Mouse (Mus musculus) lung, postnatal 10 days (tissue): ENCODE results near the gene Kank1.

Source experiments
- DNase-seq: peaks from one replicate; pipeline ENCODE4 v3.0.0; 2021

The Kank1 gene

DNA sequence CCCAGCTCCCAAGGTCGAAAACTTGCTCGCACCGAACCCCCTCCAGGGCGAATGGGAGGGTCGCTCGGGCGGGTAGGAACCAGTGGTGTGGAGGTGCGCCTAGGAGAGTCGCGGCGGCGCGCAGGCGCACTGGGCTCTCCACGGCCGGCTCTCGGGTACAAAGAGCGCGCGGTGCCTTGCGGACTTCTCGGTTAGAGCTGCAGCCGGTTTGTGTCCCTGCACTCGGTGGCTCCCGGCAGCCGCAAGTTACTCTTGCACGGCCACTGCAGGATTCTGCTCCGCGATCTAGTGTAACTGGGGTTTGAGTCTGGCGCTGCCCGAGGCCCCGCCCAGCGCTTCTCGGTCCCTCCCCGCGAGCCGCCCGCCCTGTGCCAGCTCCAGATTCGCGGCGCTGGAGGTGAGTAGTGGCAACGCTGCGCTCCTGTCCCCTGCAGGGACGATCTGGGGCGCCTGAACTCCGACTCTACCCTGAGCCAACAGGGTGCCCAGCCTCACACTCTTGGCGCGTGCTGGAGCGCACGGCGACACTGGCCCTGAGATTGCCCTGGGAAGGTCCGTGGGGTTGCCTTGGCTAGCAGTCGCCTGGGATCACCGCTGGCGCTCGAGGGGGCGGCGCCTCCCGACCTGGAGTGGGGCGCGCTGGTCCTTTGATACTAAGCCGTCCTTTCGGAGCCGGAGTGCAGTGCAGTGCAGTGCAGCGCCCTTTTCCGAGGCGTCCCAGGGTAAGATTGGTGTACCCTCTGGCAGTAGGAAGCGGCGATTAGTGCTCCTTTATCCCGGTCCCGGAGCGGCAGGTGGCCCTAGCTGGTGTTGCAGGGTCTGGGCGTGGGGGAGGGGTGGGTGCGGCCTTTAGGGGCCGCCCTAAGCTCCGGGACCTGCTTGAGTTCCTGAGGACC lies at the start of gene Kank1:
Kank1 (plus strand) TSS at position 380 of the 896 bp plus-strand sequence.
- DNase-seq, result peak; percentile 58

DNA sequence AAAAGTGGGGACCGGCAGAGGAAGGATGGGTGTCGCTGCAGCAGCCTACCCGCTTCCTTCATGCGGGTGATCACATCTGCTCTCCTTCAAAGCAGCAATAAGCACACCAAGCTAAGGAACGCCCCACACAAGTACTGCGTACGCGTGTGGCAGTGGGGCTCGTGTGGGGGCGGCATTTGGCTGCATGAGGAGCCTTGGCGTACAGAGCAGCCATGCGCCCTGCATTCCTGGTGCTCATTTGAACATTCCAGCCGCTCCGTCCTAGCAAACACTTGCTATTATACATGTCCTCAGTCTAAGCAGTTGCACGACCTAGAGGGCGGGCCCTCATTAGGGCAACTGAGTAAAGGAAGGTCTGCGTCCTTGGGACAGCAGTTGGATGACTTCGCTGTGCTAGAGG lies 49.1 kb upstream of the Kank1 start:
- peak; percentile 24 for DNase-seq

DNA sequence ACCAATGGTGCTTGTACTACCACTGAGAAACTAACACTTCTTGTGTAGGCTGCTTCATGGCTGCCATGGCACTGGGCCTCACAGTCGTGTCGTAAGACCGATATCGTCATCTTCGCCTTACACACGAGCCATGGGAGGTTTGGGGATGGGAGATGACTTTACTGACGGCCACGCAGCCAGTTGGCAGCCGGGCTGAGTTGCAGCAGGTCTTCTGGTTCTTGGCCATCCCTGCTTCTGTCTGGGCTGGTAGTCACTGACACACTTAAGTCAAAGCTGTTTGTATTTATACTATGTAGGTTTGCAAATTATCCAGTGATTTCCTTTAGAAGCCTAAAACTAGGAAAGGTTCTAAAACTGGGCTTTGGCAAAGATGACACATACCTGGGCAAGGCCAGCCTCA lies 43.0 kb upstream of the Kank1 start:
- no peak for DNase-seq

DNA sequence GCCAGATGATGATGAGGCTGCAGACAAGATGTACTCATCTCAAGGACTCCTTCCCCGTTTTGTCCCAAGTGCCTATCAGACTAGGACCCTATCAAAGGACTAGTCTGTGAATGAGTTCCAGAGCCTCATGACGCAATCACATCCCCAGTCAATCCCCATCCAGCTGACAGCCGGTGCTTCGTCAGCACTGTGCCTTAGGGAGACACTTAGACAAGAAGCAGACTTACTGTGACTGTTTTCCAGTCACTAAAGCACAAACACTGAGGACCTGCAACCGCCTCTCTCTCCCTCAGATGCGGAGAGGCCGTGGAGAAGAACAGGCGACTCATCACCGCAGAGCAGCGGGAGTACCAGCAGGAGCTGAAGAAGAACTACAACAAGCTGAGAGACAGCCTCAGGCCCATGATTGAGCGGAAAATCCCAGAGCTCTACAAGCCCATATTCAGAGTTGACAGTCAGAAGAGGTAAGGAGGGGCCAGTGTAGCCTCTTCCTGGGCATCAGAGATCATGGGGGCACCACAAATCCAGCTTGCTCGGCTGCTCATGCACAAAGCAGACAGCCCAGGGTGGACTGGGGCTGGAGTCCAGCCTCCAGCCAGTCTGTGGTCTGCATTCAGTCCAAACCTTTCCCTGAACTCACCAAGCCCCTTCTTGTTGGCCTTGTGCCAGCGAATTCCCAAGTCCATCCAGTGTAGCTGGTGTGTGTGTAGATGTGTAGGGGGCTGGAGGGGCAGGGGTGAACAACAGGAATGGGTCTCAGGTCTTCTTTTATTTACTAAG lies 36.5 kb upstream of the Kank1 start:
- DNase-seq, result no peak

DNA sequence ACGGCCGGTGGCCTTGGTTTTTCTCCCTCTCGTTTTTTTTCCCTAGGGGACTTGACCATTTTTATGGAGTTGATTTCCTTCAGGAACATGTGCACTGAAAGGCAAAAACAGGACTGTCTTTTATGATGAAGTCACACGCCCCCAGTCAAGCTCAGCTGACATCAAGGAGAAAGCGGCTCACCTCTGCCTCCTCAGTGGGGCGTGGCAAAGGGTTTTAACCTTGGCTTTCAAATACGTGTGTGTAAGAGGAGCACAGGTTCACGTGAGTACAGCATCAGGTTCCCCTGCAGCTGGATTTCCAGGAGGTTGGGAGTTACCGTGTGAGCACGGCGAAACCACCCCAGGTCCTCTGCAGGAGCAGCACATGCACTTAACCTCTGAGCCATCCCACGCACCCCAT lies 33.7 kb upstream of the Kank1 start:
- DNase-seq, result no peak

DNA sequence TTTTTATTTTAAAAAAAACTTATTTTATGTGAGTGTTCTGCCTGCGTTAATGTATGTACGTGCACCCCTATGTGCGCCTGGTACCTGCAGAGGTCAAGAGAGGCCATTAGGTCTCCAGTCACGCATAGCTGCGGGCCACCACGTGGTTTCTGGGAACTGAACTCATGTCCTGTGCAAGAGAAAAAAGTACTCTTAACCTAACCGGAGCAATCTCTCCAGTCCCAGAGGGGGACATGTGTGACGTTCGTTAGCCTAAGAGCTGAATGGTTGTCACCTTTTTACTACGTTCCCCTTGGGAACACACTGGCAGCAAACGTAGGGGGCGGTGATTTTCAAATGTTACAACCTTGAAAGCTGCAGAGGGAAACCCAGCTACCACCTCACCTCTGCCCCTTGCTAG lies 29.8 kb upstream of the Kank1 start:
- DNase-seq, result no peak

DNA sequence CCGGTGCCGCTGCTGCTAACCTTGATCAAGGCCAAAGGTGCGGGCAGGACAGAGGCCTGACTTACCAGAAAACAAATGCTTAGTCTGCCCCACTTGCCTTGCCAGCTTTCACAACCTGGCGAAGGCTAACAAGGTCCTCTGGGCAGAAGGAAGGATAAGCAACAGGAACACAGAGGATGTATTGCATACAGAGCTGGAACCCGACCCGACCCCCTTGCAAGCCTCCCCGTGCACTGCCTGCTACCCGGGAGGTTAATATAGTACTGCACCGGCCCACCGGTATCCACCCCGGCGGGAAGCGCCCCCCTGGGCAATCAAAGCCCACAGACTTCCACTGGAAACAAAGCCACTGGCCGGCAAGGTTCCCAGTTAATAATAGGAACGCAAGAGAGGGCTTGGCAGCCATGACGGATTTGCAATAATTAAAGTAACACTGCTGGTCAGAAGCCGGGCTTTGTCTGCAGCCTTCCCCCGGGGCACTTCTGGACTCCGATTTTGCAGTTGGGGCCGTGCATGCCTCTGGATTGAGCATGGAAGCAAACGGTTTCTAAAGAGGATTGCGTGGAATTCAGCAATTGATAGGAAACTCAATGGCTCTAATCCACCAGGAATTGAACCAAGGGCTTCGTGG lies 28.9 kb upstream of the Kank1 start:
- no peak for DNase-seq

DNA sequence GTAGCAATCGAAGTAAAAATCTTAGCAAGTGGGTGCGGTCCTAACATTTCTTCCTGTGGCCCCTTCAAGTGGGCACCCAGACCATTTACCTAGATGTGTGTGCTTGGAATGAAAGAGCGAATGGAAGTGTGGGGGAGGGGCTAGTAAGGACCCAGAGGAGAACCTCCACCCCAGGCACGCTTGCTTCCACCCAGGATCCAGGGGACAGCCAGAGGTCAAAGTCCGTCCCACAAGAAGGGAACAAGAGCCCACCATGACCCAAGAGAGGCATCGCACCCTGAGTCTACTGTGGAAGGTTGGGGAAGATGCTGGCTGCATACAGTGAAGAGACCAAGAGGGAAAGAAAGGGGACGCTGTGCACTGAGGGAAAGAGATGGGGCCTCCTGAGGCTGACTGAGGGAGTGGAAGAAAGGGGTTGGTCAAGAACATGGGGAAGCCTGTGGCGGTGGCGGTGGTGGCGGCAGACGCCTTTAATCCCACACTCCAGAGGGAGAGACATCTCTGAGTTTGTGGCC lies 28.1 kb upstream of the Kank1 start:
- no peak for DNase-seq

DNA sequence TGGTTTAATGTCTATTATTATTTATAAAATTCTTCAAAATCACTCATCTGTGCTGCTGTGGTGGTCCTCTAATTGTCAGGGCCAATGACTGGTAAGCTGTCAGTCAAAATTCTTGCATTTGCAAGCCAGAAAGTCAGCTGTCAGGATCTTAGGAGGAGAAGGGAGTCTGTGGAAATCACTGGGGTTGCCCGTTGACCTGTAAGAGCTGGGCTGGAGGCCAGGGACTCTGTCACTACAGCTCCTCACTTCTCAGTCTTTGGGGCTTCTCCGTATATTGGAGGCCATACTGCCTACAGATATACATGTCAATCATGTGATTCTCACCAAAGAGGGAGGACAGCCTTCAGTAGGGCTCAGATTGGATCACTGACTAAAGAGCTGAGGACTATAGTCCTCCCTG lies 16.2 kb upstream of the Kank1 start:
- DNase-seq, result no peak

DNA sequence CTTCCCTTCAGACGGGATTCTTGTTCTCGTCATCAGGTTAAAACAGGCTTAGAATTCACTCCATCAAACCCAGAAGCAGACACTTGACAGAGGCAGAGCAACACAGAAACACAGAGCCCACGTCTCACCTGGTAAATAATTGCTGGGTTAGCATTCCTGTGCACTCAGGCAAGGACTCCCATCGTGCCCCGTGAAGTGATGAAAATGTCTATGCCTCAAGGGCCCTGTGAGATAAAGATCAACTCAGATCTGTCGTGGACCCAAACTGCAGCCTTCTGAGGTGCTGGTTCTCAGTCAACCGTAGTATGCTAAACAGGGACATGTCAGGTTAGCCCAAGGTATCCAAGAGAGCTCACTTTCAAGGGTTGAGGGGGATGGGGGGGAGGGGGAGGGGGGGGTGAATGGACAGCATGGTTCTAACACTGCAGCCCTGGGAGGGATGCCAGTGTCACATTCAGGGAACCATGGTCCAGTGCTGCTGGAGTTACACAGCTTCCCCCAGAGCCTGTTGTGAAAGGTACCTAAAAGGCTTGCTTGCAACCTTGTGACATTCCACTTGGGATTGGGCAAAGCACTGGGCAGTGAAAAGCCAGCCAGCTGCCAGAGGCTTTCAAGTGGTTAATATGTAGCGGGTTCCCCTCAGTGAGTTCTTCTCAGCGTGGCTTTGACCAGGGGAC lies 14.7 kb upstream of the Kank1 start:
- no peak for DNase-seq

DNA sequence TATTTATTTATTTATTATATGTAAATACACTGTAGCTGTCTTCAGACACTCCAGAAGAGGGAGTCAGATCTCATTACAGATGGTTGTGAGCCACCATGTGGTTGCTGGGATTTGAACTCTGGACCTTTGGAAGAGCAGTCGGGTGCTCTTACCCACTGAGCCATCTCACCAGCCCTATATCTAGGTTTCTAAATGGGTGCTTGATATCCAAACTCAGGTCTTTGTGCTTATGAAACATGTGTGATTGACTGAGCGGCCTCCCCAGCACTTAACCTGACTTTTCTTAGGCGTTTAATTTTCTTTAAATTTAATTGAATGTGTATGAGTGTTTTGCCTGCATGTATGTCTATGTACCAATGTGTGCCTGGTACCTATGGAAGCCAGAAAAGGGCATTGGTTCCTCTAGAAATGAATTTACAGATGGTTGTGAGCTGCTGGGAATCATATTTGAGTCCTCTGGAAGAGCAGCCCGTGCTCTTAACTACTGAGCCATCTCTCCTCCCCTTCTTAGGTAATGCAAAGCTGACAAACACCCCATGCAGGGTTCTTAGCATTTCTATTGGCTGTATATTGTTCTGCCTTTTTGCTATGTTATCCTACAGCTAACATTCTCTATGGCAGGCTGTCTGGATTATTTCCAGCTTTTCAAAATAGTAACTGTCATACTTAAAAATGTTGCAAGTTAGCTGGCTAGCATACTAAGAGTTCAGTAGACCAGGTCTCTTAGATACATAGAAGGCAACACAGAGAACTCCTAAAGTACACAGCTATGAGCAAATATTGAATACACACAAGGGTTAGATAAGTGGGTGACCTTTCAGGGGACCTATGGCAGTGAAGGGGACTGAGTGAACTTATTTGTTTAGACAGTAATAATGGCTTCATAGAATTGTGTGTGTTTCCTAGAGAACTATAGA lies 6.5 kb upstream of the Kank1 start:
- no peak for DNase-seq

DNA sequence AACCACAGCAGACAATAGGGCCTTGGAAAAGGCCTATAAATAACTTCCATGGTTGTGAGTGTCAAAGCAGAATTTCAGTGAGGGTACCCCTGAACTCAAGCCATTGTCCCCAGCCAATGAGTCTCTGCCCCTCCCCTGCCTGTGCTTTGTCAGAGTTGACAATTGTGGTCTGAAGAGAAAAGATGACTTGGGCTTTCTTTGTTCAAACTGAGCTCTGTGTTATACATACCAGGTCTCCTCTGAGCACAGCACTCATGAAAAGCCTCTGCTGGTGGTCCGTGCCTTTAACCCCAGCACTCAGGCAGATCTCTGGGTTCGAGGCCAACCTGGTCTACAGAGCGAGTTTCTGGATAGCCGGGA lies 5.8 kb upstream of the Kank1 start:
- no peak for DNase-seq

DNA sequence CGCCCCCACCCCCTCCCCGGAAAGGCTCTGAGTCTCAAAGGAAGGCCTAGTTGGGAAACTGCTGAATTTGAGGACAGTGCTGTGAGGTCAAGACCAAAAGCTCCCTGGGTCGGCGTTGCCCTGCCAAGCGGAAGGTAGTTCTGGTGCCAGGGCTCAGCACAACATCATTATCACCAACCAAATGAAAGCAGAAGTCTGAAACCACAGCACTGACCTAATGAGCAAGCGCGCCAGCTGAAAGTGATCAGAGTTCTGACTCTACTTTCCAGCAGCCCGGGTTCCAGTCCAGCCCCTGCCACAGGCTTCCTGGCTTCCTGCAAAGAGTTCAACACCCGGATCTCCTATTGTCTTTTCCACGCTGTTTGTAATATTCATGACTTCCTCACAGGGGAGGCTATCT lies 4.7 kb upstream of the Kank1 start:
- DNase-seq, result no peak

DNA sequence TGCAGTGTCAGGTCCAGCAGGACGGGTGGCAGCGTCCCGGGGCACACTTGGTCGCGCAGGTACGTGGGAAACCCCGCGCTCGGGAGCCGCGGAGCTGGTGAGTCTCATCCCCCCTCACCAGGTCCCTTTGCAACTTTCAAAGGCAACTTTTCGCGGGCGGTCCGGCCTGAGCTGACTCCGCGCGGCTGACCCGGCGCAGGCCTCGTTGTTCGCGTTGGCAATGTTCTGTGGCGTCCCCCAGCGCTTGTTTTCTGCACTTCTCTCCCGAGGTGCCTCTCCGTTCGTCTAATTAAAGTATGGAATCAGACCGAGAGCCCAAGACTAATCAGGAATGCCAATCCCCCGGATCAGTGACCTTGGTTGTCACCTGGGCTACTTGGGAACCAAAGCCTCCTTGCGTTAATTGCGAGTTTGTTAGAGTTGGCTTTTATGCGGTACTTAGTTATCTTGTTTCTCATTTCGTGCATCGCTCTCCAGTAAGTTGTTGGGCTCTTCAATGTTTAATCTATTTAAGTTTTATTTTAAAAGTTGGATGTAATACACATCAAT lies 791 bp downstream of the Kank1 start:
- DNase-seq, result peak; percentile 65

DNA sequence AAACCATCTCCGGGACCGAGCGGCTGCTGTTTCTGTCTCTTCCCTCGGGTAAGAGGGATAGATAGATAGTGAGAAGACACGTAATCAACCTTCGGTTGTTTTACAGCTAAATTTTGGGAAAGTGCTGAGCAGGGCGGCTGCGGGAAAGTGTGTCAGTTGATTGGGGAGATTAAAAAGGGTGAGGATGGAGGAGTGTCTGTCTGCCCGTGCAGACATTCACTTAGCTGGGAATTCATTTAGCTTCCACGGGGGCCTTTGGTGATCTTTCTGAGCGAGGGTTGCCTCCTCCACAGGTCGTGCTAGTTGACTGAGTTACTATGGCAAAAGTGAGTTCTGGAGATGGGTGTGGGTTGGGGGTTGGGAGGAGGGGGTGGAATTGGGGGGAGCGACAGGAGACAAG lies 1.3 kb downstream of the Kank1 start:
- no peak for DNase-seq

DNA sequence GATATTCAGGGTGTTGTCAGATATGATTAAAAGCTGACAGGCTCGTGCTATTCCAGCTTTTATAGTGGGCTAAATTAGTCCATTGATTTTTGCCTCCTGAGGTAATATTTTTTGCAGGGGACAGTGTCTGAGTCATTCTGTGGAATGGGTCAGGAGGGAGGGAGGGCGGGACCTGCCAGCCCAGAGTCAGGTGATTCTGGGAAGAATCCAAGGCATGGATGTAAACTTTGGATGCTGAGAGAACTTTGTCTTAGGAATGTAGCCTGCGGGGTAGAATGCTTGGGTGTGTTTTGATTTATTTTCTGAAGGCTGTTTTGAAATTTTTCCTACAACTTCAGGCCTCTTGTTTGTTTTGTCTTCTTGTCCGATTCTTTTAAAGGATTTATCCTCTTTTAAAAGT lies 6.8 kb downstream of the Kank1 start:
- DNase-seq, result no peak

DNA sequence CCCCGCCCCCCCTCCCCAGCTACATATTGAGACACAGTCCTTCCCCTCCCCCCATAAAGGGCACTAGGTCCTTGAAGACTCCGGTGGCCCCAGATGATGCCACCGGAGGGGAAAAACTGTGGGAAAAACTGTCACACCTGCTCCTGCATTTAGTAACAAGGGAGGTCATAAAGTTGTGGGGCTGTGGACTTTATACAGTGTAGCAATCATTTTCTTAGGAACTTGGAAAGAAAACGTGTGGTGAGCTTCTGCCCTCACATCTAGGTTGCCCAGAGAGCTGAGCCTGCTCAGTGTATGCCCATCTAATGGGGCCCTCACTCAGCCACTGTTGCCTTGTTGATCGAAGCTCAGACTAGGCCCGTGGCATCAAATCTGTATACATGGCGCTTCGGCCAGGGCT lies 9.3 kb downstream of the Kank1 start:
- DNase-seq, result no peak

DNA sequence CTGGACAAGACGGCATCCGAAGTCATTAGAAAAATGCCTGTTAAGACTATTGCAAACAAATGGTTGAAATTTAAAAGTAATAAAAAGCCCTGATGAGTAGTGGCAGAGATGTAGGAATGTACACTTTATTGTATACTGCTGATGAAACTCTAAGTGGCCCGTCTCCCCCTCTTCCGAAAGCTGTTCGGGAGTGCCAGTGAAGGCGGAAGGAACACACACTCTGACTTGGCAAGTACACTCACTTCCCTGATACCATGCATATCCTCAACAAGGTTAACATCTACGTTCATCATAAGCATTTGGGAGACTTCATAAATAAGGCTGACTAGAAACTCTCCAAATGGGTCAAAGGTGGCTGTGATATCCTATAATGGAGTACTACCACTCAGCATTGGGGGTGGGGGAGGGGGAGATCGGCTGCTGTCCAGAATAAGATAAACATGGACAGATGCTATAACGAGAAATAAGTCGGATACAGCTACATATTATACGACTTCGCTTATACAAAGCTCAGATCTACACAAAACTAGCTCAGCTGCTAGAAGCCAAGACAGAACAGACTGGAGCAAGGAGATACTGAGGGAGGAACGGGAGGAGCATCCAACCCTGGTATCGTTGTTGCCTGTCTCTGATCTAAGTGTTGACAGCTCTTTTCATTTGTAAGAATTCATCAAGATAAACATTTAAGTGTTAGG lies 11.2 kb downstream of the Kank1 start:
- DNase-seq, result no peak

DNA sequence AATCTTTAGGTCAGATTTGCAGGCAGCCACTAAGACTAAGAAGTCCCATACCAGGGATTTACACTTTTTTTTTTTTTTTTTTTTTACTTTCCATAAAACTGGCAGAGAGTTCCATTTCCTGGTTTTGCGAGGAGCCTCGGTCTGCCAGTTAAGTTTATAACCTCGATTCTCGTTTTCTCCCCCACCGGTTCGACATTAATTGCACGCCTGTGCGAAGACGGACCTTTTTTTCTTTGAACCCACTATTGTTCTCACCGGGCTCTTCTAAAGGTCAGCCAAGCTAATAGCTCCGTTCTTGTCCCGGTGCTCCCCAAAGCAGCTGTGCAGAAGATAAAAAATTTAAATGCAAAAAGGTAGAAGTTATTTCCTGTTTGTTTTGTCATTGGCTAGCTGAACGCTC lies 12.5 kb downstream of the Kank1 start:
- DNase-seq, result no peak

DNA sequence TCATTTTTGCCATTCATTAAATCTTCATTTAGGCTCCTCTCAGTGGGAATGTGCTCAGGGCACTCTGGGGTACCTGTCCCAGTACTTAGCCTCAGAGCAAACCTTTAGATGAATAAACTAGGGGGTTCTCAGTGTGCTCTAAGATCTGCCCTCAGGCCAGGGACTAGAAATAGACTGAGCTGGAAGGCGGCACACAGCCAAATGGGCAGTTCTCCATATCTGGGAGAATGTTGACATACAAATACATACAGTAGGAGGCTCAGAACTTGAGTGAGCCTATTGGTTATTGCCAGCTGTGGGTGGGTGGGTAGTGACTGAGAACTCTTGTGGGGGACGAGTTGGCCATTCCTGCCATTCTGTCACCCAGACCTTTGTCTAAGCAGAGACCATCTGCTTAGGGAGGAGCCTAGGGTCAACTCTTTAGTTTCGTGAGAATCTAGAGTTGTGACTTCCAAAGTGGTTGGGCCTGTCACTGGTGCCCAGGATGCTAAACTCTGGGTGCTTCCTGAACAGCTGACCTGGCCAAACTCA lies 14.9 kb downstream of the Kank1 start:
- peak; percentile 57 for DNase-seq

DNA sequence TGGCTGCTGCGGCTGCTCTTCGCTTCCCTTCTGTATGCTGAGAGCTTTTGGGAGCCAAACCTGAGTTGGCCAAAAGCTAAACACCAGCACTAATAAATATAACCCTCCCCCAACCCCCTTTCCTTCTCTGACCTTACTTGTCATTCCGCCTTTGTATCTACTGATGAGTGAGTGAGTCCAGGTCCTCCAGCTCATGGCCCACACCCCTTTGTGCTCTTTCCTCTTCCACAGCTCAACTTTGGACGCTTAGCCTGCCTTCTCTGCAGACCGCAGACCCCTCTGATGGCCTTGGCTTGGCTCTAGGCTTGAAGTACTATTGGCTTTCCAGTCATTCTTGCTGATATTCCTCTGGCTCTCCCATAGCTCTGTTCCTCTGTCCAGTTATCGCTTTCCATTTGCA lies 16.4 kb downstream of the Kank1 start:
- DNase-seq, result no peak
